Mouse (Mus musculus) E14TG2a.4 (cell line): Measurements from ENCODE around the gene Vmn1r237.

ENCODE experiments used
- H3K27me3 ChIP-seq: 2 replicates; pipeline ENCODE4 v1.6.1; 2014; ENCODE audit warnings: low read length, control low read depth; ENCODE audit not compliant: insufficient read depth
- H3K36me3 ChIP-seq: 2 replicates; pipeline ENCODE4 v1.6.1; 2014; ENCODE audit warnings: low read length, control low read depth; ENCODE audit not compliant: insufficient read depth
- H3K4me1 ChIP-seq: replicated peaks from 2 replicates; pipeline ENCODE4 v1.6.1; 2014; ENCODE audit warnings: low read depth, low read length, control low read depth
- H3K4me3 ChIP-seq: replicated peaks from 2 replicates; pipeline ENCODE4 v1.5.1; 2014; ENCODE audit warnings: mild to moderate bottlenecking, low read length
- H3K9me3 ChIP-seq: 2 replicates; pipeline ENCODE4 v1.6.1; 2014; ENCODE audit warnings: low read length, control low read depth
- CTCF ChIP-seq: conservative IDR thresholded peaks from 2 replicates; pipeline ENCODE4 v1.5.1; 2014; ENCODE audit warnings: low read length
- NANOG ChIP-seq: IDR thresholded peaks from 2 replicates; pipeline ENCODE4 v1.6.1; 2014; ENCODE audit warnings: borderline replicate concordance, low read length, mixed read lengths
- POU5F1 ChIP-seq: IDR thresholded peaks from 2 replicates; pipeline ENCODE4 v1.6.1; 2014; ENCODE audit warnings: low read length, borderline replicate concordance

The Vmn1r237 gene

DNA sequence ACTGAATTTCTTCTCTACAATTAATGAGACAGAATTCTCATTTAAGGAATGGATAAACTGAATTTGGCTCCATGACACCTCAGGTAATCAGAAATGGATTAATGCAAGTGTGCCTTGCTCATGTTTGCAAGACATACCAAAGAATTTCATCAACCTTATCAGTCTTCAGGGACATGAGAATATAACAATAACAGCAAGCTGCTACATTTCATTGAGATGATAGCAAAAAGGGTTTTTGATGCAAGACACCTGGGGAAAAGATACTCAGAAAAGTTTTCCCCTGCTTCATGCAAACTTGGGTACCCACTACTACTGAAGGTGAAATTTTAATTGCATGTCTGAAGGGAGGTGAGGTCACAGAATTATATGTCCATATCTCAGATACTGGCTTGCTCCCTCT is at the start of gene Vmn1r237:
Gene Vmn1r237 (plus strand): TSS at position 301 of the 400 bp plus-strand sequence.
- Histone ChIP-seq H3K36me3 (no peaks in the 10 kb centered on the region), H3K27me3 (no peaks in the 10 kb centered on the region), H3K4me1 (no peaks in the 10 kb centered on the region), H3K9me3 (peaks cover 23% of the 10 kb centered on the region), H3K4me3 (no peak within 1 kb of the TSS)
- TF ChIP-seq NANOG = no peak
- no peak for TF ChIP-seq CTCF
- no peak for TF ChIP-seq POU5F1

GRCm38 (mm10) chr17:21272103-21272502 is 39.6 kb upstream of the Vmn1r237 start:
- H3K27me3 ChIP-seq = no peaks in the 10 kb centered on the region; the same call in 1 of the 2 replicates
- peaks cover 9% of the 10 kb centered on the region; the same call in 1 of the 2 replicates for H3K9me3 ChIP-seq
- H3K4me3 ChIP-seq = no peak overlapping the region
- H3K36me3 ChIP-seq = no peaks in the 10 kb centered on the region
- TF ChIP-seq POU5F1 (no peak), CTCF (peak; percentile 55), NANOG (no peak)
- no peaks in the 10 kb centered on the region for H3K4me1 ChIP-seq

GRCm38 (mm10) chr17:21282642-21283041 is 29.0 kb upstream of the Vmn1r237 start, which contains the start of gene Vmn1r236:
Vmn1r236 (plus strand) TSS chr17:21282942.
- H3K36me3 ChIP-seq = no peaks in the 10 kb centered on the region
- no peaks in the 10 kb centered on the region for H3K4me1 ChIP-seq
- H3K27me3 ChIP-seq = no peaks in the 10 kb centered on the region
- H3K4me3 ChIP-seq = no peak within 1 kb of the TSS
- no peak for TF ChIP-seq NANOG
- no peak for TF ChIP-seq CTCF
- no peak for TF ChIP-seq POU5F1
- no peaks in the 10 kb centered on the region for H3K9me3 ChIP-seq

DNA sequence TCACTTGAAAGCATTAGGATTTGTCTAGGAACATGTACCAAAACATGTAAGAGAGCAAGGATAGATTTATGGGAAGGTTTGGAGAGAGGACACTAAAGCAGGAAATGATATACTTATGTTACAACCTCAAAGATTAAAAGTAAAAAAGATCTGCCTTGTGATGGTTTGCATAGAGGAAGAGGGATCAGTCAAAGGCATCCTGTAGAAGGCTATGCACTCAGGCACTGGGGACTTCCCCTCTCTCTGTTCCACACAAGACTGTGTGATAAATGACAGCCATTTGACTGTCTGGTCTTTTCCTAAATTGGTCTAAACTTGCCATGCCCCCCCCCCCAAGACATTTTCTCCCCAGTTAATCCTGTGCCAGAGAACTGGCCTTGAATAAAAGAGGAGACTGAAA is 27.3 kb upstream of the Vmn1r237 start:
- Histone ChIP-seq H3K4me1 (no peaks in the 10 kb centered on the region), H3K27me3 (no peaks in the 10 kb centered on the region), H3K36me3 (no peaks in the 10 kb centered on the region), H3K9me3 (no peaks in the 10 kb centered on the region), H3K4me3 (no peak overlapping the region)
- TF ChIP-seq CTCF (no peak), NANOG (no peak), POU5F1 (no peak)

DNA sequence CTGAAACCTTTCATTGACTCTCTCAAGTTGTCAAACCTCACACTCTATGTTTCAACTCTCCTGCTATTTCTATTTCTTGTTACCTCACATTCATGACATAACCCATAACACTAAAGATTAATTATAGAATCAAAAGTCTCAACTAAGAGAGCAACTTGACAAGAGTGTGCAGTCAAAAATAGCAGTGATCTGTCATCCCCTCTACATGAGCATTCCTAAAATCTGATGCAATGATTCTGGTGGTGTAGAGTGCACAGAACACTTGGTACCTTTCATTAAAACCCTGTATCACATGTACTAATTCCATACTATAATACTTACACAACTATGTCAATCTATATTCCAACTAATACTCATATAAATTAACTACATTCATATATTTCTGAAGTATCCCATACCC is 22.0 kb upstream of the Vmn1r237 start:
- TF ChIP-seq CTCF (no peak), POU5F1 (no peak)
- no peaks in the 10 kb centered on the region for H3K36me3 ChIP-seq
- H3K4me1 ChIP-seq = no peaks in the 10 kb centered on the region
- H3K9me3 ChIP-seq = peaks cover 6% of the 10 kb centered on the region
- H3K4me3 ChIP-seq = no peak overlapping the region
- no peaks in the 10 kb centered on the region for H3K27me3 ChIP-seq
